Mouse (Mus musculus) forebrain, embryonic 16.5 days (tissue): ENCODE data around the gene Lrrc20. TPM values are rescaled to one million over a fixed set of nuclear protein-coding genes. Genes with fewer than 3 reads are reported as not detected.
A peak's percentile ranks its signal among the peaks of the same experiment; 100 is the strongest.
"Not testable (repeated sequence)": the region's sequence is repeated elsewhere in the genome, so short reads cannot be mapped to it uniquely, and the experiment has no call there.

Experiments used
- ATAC-seq: fragments of 200-750 bp; cut with Nextera tagmentation; 2 replicates; pipeline ENCODE4 v1.8.0; 2017; ENCODE audit warnings: mild to moderate bottlenecking, moderate library complexity
- H3K27ac ChIP-seq: fragments of 300-500 bp; sonication (generic); 2 replicates; pipeline ENCODE4 v1.5.1; 2014; ENCODE audit warnings: low read length, control low read depth
- H3K27me3 ChIP-seq: fragments of 300-500 bp; sonication (generic); replicated peaks from 2 replicates; pipeline ENCODE4 v1.6.1; 2014; ENCODE audit warnings: low read length; ENCODE audit not compliant: control insufficient read depth, insufficient read depth
- H3K36me3 ChIP-seq: fragments of 300-500 bp; sonication (generic); 2 replicates; pipeline ENCODE4 v1.6.1; 2014; ENCODE audit not compliant: control insufficient read depth, insufficient read depth
- H3K4me1 ChIP-seq: fragments of 300-500 bp; sonication (generic); replicated peaks from 2 replicates; pipeline ENCODE4 v1.6.1; 2014; ENCODE audit warnings: low read length; ENCODE audit not compliant: control insufficient read depth, insufficient read depth
- H3K4me2 ChIP-seq: fragments of 300-500 bp; sonication (generic); 2 replicates; pipeline ENCODE4 v1.6.1; 2014; ENCODE audit warnings: mild to moderate bottlenecking, low read length, control low read depth
- H3K4me3 ChIP-seq: fragments of 300-500 bp; sonication (generic); replicated peaks from 2 replicates; pipeline ENCODE4 v1.5.1; 2014; ENCODE audit warnings: mild to moderate bottlenecking, low read length, control low read depth
- H3K9ac ChIP-seq: fragments of 300-500 bp; sonication (generic); replicated peaks from 2 replicates; pipeline ENCODE4 v1.6.1; 2014; ENCODE audit warnings: low read depth, low read length, control low read depth
- H3K9me3 ChIP-seq: fragments of 300-500 bp; sonication (generic); 2 replicates; pipeline ENCODE4 v1.6.1; 2016; ENCODE audit warnings: low read length; ENCODE audit not compliant: control insufficient read depth
- WGBS: fragments of 180-500 bp; shearing (Covaris S2); extraction: QIAGEN DNeasy Blood & Tissue Kit; methylation state at CpG from one replicate; pipeline ENCODE4 v1.1.7; 2014; 5-methylcytosine and 5-hydroxymethylcytosine counted together
- polyA plus RNA-seq: library from polyadenylated mRNA; unstranded; fragments of >200 nt; fragmentation: Nextera tagmentation; extraction: Ambion mirVana; gene quantifications from 2 replicates; pipeline ENCODE4 v1.2.1, GENCODE M21; 2015

Gene Lrrc20
- polyA plus RNA-seq, 1 experiment from 2014 or later: 25.7 TPM

DNA sequence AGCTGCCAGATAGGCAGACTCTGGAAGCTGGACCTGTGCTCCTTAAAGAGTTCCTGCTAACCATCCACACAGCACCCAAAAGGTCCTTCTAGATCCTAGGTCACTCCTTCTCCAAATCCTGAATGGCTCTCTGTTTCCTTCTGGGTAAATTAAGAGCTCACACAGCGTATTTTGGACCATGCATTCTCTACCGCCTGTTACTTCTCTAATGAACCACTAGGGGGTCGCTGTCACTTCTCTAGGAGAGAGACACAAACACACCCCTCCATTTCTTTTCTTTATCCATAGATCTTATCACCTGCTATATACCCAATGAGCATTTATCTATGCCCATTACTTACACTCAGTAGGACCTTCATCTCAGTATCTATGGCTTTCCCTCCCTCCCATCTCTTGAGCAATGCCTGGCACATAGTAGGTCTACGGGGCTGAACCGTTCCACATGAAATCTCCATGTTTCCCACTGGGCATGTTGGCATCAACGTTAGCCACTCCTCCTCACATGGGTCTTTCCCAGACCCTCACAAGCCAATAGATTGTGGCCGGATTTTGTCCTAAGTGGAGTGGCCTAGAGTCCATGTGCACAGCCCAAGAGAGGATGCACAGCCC lies 111.7 kb downstream of the Lrrc20 start:
- Histone ChIP-seq H3K36me3 (no peaks in the 10 kb centered on the region), H3K4me1 (peaks cover 7% of the 10 kb centered on the region; the same call in 1 of the 2 replicates), H3K27me3 (no peaks in the 10 kb centered on the region), H3K9me3 (no peaks in the 10 kb centered on the region), H3K4me3 (no peak overlapping the region), H3K9ac (no peak overlapping the region), H3K4me2 (no peak overlapping the region), H3K27ac (no peak overlapping the region)
- WGBS: 83% methylated on average over 7 of the region's 7 CpGs
- ATAC-seq: no peak

DNA sequence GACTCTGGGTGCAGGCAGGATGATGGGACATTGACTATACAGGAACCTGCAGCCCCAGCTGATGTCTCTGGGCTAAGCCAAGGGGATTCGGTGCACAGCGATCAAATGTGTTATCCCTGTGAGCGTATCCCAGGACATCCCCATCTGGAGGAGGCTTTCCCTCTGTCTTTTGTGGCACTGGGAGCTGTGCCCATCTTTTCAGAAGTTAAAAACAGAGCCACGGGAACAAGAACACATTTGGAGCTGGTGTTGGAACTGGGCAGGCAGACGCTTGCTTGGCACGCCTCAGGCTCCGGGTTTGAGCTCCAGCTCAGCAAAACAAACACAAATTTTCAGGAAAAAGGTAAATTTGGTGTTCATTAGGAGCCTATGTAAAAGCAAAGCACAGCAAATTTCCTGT lies 122.4 kb downstream of the Lrrc20 start:
- WGBS: 55% methylated on average over 7 of the region's 7 CpGs
- Histone ChIP-seq H3K36me3 (no peaks in the 10 kb centered on the region), H3K9me3 (no peaks in the 10 kb centered on the region), H3K4me3 (no peak overlapping the region), H3K9ac (no peak overlapping the region), H3K27me3 (peaks cover 7% of the 10 kb centered on the region; the same call in 1 of the 2 replicates), H3K4me2 (no peak overlapping the region), H3K27ac (no peak overlapping the region), H3K4me1 (peaks cover 12% of the 10 kb centered on the region)
- no peak for ATAC-seq

DNA sequence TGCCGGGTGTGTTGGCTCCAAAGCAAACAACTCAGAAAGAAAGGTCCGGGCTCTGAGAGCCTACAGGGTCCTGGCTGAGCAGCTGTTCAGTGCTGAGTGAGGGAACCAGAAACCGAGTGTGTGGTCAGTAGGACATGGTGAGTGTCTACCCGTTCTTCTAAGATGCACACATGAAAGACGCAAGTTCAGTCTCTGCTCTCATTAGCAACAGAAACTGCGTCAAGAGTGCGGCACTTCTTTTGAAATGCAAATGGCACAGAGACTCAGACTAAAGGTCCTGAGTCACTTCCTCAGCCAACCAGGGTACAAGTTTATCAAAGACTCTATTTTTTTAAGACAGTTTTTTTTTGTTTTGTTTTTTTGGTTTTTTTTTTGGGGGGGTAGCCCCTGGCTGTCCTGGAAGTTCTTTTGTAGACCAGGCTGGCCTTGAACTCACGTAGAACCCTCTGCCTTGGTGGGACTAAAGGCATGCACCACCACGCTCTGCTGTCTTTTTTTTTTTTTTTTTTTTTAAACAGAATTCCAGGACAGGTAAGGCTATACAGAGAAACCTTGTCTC lies 124.0 kb downstream of the Lrrc20 start:
- no peaks in the 10 kb centered on the region; the same call in 1 of the 2 replicates for H3K27me3 ChIP-seq
- no peak overlapping the region for H3K27ac ChIP-seq
- H3K9ac ChIP-seq: no peak overlapping the region
- WGBS: 28% methylated on average over 9 of the region's 9 CpGs
- H3K4me3 ChIP-seq: no peak overlapping the region
- no peaks in the 10 kb centered on the region for H3K9me3 ChIP-seq
- no peak overlapping the region for H3K4me2 ChIP-seq
- peaks cover 12% of the 10 kb centered on the region for H3K4me1 ChIP-seq
- ATAC-seq: no peak
- no peaks in the 10 kb centered on the region for H3K36me3 ChIP-seq

DNA sequence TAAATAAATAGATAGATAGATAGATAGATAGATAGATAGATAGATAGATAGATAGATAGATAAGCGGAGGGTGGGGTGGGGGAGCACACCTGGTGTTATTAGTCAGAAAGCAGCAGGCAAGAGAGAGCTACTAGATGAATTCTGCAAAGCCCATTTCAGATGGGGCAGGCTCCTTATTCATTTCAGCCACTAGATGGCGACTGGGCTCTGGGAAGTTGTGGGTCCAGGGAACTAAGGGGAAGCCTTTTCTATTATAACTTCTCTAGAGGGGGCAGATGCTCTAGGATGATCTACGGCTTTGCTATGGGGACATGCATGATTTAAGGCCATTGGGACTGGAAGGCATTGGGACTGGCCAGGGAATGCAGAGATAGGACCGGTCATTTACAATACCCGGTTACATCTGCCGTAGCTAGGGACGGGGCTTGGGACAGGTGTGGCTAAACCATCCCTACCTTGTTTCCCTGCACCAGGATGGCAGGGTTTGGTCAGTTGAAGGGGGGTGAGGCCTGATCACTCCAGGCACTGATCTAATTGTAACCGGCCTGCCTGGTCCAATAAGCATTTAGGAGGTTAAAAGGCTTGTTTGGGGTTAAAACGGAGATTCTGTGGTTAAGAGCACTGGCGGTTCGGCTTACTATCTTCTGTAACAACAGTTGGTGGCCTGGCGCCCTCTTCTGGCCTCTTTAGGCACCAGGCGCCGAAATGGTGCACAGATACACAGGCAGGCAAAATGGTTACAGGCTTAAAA lies 126.9 kb downstream of the Lrrc20 start:
- Histone ChIP-seq H3K27me3 (no peaks in the 10 kb centered on the region), H3K9ac (no peak overlapping the region), H3K4me2 (no peak overlapping the region), H3K36me3 (no peaks in the 10 kb centered on the region), H3K4me3 (no peak overlapping the region), H3K27ac (no peak overlapping the region), H3K9me3 (no peaks in the 10 kb centered on the region), H3K4me1 (0 out of 2 replicates have a peak, but pooled peaks cover 4% of the 10 kb centered on the region)
- WGBS: 9% methylated on average over 14 of the region's 14 CpGs
- peak; percentile 65; the same call in 1 of the 2 replicates for ATAC-seq

DNA sequence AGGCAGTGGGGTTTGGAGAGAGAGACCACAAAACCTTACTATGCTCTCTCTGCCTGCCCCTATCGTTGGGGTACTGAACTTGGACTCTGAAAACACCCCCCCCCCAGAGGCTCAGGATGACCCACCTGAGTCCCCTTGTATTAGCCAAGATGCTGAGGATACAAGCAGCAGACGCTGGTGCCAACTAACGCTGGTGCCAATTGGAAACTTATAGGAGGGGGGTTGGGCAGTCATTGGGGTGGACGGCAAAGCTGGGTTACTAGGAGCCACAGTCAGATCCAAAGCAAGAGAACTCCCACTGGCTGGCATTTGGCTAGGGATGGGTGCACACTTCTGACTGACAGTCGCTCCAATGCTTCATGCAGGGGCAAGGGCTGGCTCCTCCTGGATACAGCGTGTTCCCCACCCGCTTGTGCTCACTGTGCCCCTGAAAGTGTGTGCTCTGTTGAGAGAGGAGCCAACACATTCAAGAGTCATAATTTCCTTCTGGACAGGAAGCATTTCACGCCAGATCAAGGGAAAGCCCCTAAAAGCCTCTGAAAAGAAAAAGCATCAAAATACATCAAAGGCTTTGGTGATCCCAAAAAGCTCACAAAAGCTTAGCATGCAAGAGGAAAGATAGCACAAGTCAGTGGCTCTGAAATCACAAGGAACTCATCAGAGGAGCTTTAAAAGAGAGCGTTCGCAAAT lies 128.9 kb downstream of the Lrrc20 start:
- no peak for ATAC-seq
- Histone ChIP-seq H3K27ac (no peak overlapping the region), H3K4me3 (no peak overlapping the region), H3K4me2 (no peak overlapping the region), H3K27me3 (0 out of 2 replicates have a peak, but pooled peaks cover 3% of the 10 kb centered on the region), H3K9me3 (no peaks in the 10 kb centered on the region), H3K4me1 (no peaks in the 10 kb centered on the region), H3K36me3 (no peaks in the 10 kb centered on the region), H3K9ac (no peak overlapping the region)
- WGBS: 70% methylated on average over 10 of the region's 10 CpGs

DNA sequence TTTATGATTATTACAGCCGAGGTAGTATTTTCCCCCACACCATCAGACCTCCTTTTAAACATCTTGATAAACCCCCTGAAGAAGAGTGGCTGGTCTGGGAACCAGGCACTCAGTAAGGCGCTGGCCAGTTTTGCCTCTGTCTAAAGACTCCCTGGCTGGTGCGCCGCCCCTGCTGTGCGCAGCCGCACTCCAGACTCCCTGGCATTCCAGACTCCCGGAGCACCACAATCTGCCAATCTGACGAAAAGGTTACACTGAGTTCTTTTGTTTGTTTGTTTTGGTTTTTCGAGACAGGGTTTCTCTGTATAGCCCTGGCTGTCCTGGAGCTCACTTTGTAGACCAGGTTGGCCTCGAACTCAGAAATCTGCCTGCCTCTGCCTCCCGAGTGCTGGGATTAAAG lies 129.8 kb downstream of the Lrrc20 start:
- ATAC-seq, H3K9me3 ChIP-seq, H3K4me2 ChIP-seq, H3K36me3 ChIP-seq, H3K4me1 ChIP-seq, H3K4me3 ChIP-seq, H3K27ac ChIP-seq, H3K27me3 ChIP-seq, H3K9ac ChIP-seq: not testable (repeated sequence)
- WGBS: 68% methylated on average over 11 of the region's 11 CpGs

DNA sequence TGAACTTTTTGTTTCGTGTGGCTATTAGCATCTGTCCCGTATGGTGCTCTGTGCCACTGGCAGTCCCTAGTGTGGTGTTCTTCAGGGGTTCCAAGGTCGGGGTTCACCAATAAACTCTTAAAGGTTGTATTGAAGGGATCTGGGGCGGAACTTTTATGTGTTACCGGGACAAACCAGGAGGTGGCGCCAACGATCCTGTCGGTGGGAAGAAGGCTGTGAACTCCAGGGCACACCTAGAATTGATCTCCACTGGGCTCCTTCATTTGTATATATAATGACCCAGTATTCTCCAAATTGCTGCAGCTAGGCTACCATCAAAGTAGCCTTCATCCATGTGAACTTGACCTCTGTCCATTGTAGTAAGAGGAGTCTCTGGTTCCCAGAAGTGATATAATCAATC lies 130.2 kb downstream of the Lrrc20 start:
- Histone ChIP-seq H3K27ac (no peak overlapping the region), H3K36me3 (no peaks in the 10 kb centered on the region), H3K4me2 (no peak overlapping the region), H3K4me1 (no peaks in the 10 kb centered on the region), H3K9me3 (no peaks in the 10 kb centered on the region), H3K4me3 (no peak overlapping the region), H3K27me3 (0 out of 2 replicates have a peak, but pooled peaks cover 3% of the 10 kb centered on the region), H3K9ac (no peak overlapping the region)
- no peak for ATAC-seq
- 12% methylated on average over 8 of the region's 8 CpGs for WGBS

DNA sequence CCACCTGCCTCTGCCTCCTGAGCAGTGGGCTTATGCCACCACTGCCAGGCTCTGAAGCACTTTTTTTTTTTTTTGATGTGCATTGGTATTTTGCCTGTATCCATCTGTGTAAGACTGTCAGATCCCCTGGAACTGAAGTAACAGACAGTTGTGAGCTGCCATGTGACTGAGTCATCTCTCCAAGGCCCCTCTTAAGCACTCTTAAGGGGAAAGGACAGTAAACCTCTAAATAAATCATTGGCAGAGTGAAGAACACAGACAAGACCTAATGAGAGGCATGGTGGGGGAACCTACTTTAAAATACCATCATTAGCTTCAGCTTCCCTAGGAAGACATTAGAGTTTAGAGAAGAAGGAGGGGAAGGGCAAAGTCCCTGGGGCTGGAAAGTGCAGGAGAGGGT lies 132.6 kb downstream of the Lrrc20 start:
- no peak overlapping the region for H3K27ac ChIP-seq
- H3K4me3 ChIP-seq: no peak overlapping the region
- no peaks in the 10 kb centered on the region for H3K36me3 ChIP-seq
- H3K9me3 ChIP-seq: no peaks in the 10 kb centered on the region
- no peaks in the 10 kb centered on the region for H3K4me1 ChIP-seq
- 0 out of 2 replicates have a peak, but pooled peaks cover 3% of the 10 kb centered on the region for H3K27me3 ChIP-seq
- H3K4me2 ChIP-seq: no peak overlapping the region
- H3K9ac ChIP-seq: no peak overlapping the region
- ATAC-seq: no peak

DNA sequence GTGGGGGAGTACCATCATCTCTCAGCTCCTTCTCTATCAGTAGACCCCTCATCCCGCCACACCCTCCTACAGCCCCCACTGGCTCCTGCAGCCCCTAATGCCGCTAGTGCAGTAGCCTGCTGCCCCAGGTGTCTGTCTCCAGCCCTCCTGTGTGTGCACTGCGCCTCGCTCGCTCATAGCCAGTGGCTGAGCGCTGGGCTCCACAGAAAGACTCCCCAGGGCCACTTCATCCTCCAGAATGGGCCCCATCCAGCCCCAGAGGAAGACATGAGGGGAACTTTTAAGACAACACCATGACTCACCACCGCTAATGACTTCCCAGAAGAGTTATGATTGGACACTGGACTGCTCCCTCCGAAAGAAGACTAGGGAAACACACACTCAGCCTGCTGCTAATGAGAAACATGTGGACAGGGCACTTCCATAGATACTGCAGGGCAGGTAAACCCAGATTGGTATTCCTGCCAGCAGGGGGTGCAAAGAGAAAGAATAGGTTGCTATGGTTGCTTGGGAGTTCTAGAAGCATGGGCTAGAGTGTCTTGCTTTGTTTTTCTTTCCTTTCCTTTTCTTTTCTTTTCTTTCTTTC lies 135.1 kb downstream of the Lrrc20 start:
- Histone ChIP-seq H3K4me2 (no peak overlapping the region), H3K27me3 (0 out of 2 replicates have a peak, but pooled peaks cover 3% of the 10 kb centered on the region), H3K27ac (no peak overlapping the region), H3K4me3 (no peak overlapping the region), H3K36me3 (no peaks in the 10 kb centered on the region), H3K4me1 (no peaks in the 10 kb centered on the region), H3K9me3 (no peaks in the 10 kb centered on the region), H3K9ac (no peak overlapping the region)
- no peak for ATAC-seq
- 76% methylated on average over 8 of the region's 8 CpGs for WGBS
